In the genomic region with DNA sequence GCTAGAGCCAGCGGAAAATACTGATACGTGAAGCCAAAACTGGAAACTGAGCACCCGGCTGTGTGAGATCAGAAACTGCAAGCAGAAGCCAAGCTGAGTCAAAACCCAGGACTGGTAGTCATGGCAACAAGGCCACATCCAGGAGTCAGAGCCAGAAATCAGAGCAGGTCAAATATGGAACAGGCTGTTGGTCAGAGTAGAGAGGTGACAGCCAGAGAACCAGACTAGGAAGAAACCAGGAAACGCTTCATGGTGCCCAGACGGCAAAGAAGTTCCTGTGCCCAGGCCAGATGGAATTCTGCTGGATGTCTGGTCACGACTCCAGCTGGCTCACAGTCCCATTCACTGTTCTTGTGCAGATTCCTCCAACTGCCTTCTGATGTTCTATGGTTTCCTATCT, we compare ENCODE assay signal across 10 mouse cellular contexts.
DNase-seq lines count a peak whose midpoint lies in the region; ATAC-seq and TF ChIP-seq lines count a peak whose summit lies in the region.
"Had no signal": no experiment of that assay in that cellular context is flagged by ENCODE, and none has a peak within 500 bp of the region (broad histone marks: within the 10 kb centered on the region; RNA-seq: fewer than 3 reads in every experiment).

No protein-coding gene starts in this region.

- TF ChIP-seq CTCF in heart, adult 2 months (IDR thresholded peaks at IDR 0.05) = no peak

- H3K27ac ChIP-seq in heart, adult 2 months = no peak overlapping the region
- H3K27ac ChIP-seq in heart, embryonic 11.5 days (ENCODE audit: low read depth, low read length) = no peak overlapping the region
- no peak overlapping the region for H3K27ac ChIP-seq in intestine, embryonic 15.5 days
- H3K27ac ChIP-seq: embryonic facial prominence, embryonic 12.5 days; neural tube, embryonic 13.5 days had no signal

- H3K4me3 ChIP-seq in heart, adult 2 months = no peak overlapping the region
- no peak overlapping the region for H3K4me3 ChIP-seq in heart, embryonic 11.5 days (ENCODE audit: low read depth, low read length)
- H3K4me3 ChIP-seq in intestine, embryonic 15.5 days (replicated peaks) = no peak overlapping the region
- H3K4me3 ChIP-seq: embryonic facial prominence, embryonic 12.5 days; neural tube, embryonic 13.5 days had no signal

- ATAC-seq in heart, embryonic 11.5 days (replicated peaks; ENCODE audit: insufficient number of reproducible peaks, low FRiP score, low TSS enrichment) = no peak
- ATAC-seq in intestine, embryonic 15.5 days = no peak
- ATAC-seq in inflammation-experienced regulatory T-cells, adult 6 months = no peak

- no peaks in the 10 kb centered on the region; the same call in 1 of the 2 replicates for H3K4me1 ChIP-seq in heart, adult 2 months (ENCODE audit: control insufficient read depth, insufficient read depth, low read length)
- no peaks in the 10 kb centered on the region for H3K4me1 ChIP-seq in heart, embryonic 11.5 days (ENCODE audit: control insufficient read depth, insufficient read depth, low read length)
- H3K4me1 ChIP-seq in intestine, embryonic 15.5 days (replicated peaks) = no peaks in the 10 kb centered on the region
- H3K4me1 ChIP-seq: embryonic facial prominence, embryonic 12.5 days; neural tube, embryonic 13.5 days had no signal

- intact Hi-C loops in heart, adult 2 months (cut with DNase I) = no loop called here
- intact Hi-C loops in heart, postnatal 14 days (cut with DNase I) = no loop called here
- intact Hi-C loops in left cerebral cortex, postnatal 36 days (cut with DNase I) = no loop called here

- H3K9ac ChIP-seq in heart, adult 2 months (ENCODE audit: low read depth, low read length) = no peak overlapping the region
- no peak overlapping the region for H3K9ac ChIP-seq in heart, embryonic 11.5 days (ENCODE audit: low read depth, low read length)
- no peak overlapping the region for H3K9ac ChIP-seq in intestine, embryonic 15.5 days
- H3K9ac ChIP-seq: embryonic facial prominence, embryonic 12.5 days; neural tube, embryonic 13.5 days had no signal

- H3K79me2 ChIP-seq in heart, adult 2 months (replicated peaks; ENCODE audit: control insufficient read depth, insufficient read depth, low read length) = no peaks in the 10 kb centered on the region

- 29% methylated on average over 6 of the region's 6 CpGs for WGBS in heart, adult 2 months
- 52% methylated on average over 6 of the region's 6 CpGs for WGBS in heart, embryonic 11.5 days (ENCODE audit: insufficient replicate concordance)
- 65% methylated on average over 6 of the region's 6 CpGs for WGBS in intestine, embryonic 15.5 days

- H3K27me3 ChIP-seq in heart, adult 2 months (ENCODE audit: control insufficient read depth, insufficient read depth, low read length) = no peaks in the 10 kb centered on the region
- H3K27me3 ChIP-seq in heart, embryonic 11.5 days (ENCODE audit: control insufficient read depth, insufficient read depth, low read length) = no peaks in the 10 kb centered on the region
- H3K27me3 ChIP-seq in intestine, embryonic 15.5 days (replicated peaks) = no peaks in the 10 kb centered on the region
- H3K27me3 ChIP-seq: embryonic facial prominence, embryonic 12.5 days; neural tube, embryonic 13.5 days had no signal

- no peak overlapping the region for H3K4me2 ChIP-seq in heart, embryonic 11.5 days
- H3K4me2 ChIP-seq in intestine, embryonic 15.5 days (replicated peaks) = no peak overlapping the region
- H3K4me2 ChIP-seq: embryonic facial prominence, embryonic 12.5 days; neural tube, embryonic 13.5 days had no signal

- peak; percentile 39 to 71 for DNase-seq in heart, adult 2 months
- peak; percentile 91 to 92 for DNase-seq in cerebellum, postnatal 25 days
- DNase-seq in heart, postnatal 14 days = peak; percentile 32 to 41
- peak; percentile 51 to 64 for DNase-seq in left cerebral cortex, postnatal 36 days (ENCODE audit: low spot score in 2 of 2)
- peak; percentile 91 for DNase-seq in skeletal muscle tissue, adult 2 months (ENCODE audit: low read depth, low spot score)

- no peaks in the 10 kb centered on the region for H3K9me3 ChIP-seq in heart, embryonic 11.5 days (replicated peaks; ENCODE audit: control insufficient read depth, low read length)
- H3K9me3 ChIP-seq in intestine, embryonic 15.5 days = no peaks in the 10 kb centered on the region
- H3K9me3 ChIP-seq: embryonic facial prominence, embryonic 12.5 days; neural tube, embryonic 13.5 days had no signal

- no peak for TF ChIP-seq EP300 in heart, adult 2 months (IDR thresholded peaks at IDR 0.05; ENCODE audit: insufficient read depth, low read depth, low read length)

- TF ChIP-seq POLR2A in heart, adult 2 months (IDR thresholded peaks at IDR 0.05; ENCODE audit: insufficient read depth, low read depth, low read length) = no peak

- H3K36me3 ChIP-seq in heart, adult 2 months (ENCODE audit: control insufficient read depth, insufficient read depth, low read length) = no peaks in the 10 kb centered on the region
- no peaks in the 10 kb centered on the region for H3K36me3 ChIP-seq in heart, embryonic 11.5 days (ENCODE audit: control insufficient read depth, insufficient read depth, low read length)
- H3K36me3 ChIP-seq in intestine, embryonic 15.5 days = no peaks in the 10 kb centered on the region
- H3K36me3 ChIP-seq: embryonic facial prominence, embryonic 12.5 days; neural tube, embryonic 13.5 days had no signal

Comparison
In these comparisons a context has a peak if more than half of its experiments do, and no peak if none do; other contexts are left out.
1. DNase-seq: peak in every context shown above with its lines; median percentile 92 in cerebellum, postnatal 25 days; 91 in skeletal muscle tissue, adult 2 months; 58 in left cerebral cortex, postnatal 36 days; 55 in heart, adult 2 months; 36 in heart, postnatal 14 days.